Mouse (Mus musculus): ENCODE measurements around the gene Olfr524. TPM values are rescaled to one million over a fixed set of nuclear protein-coding genes. Genes with fewer than 3 reads are reported as not detected.

Olfr524 gene
- polyA plus RNA-seq (2014; fragmentation: Illumina TruSeq; extraction: RNeasy Lipid Tissue Mini Kit (QIAGEN cat#74804); ENCODE audit: low read depth, low replicate concordance) = not detected

GRCm38 (mm10) chr7:140205864-140206263 lies at the start of gene Olfr524:
Gene Olfr524 (minus strand): TSS chr7:140205964.

GRCm38 (mm10) chr7:140247216-140247615 lies 41.5 kb upstream of the Olfr524 start, which contains the start of gene 5830411N06Rik:
Gene 5830411N06Rik (plus strand): TSS chr7:140247284.

GRCm38 (mm10) chr7:140217967-140218366 lies 12.2 kb upstream of the Olfr524 start, which contains the start of gene Cd163l1:
Gene Cd163l1 (plus strand): TSS chr7:140218267.

GRCm38 (mm10) chr7:140172936-140173335 lies 32.8 kb downstream of the Olfr524 start, which contains the start of gene Olfr523:
Gene Olfr523 (plus strand): TSS chr7:140173217.

GRCm38 (mm10) chr7:140164664-140165063 lies 41.1 kb downstream of the Olfr524 start, which contains the start of gene Olfr522:
Gene Olfr522 (minus strand): TSS chr7:140164764.

GRCm38 (mm10) chr7:140154218-140154927 lies 51.4 kb downstream of the Olfr524 start, which contains the start of gene Sprn:
Gene Sprn (minus strand): TSS chr7:140154877.

Other genes starting within 250 kb of the Olfr524 start
- 12.0 TPM for gene 6430531B16Rik, start 227.2 kb downstream of the Olfr524 start, polyA plus RNA-seq (2014; fragmentation: Illumina TruSeq; extraction: RNeasy Lipid Tissue Mini Kit (QIAGEN cat#74804); ENCODE audit: low read depth, low replicate concordance)
- gene Adam8, start 213.4 kb downstream of the Olfr524 start, polyA plus RNA-seq (2014; fragmentation: Illumina TruSeq; extraction: RNeasy Lipid Tissue Mini Kit (QIAGEN cat#74804); ENCODE audit: low read depth, low replicate concordance) = 0.56 TPM
- 23.5 TPM for gene Zfp511, start 169.6 kb downstream of the Olfr524 start, polyA plus RNA-seq (2014; fragmentation: Illumina TruSeq; extraction: RNeasy Lipid Tissue Mini Kit (QIAGEN cat#74804); ENCODE audit: low read depth, low replicate concordance)
- gene Tubgcp2, start 169.3 kb downstream of the Olfr524 start, polyA plus RNA-seq (2014; fragmentation: Illumina TruSeq; extraction: RNeasy Lipid Tissue Mini Kit (QIAGEN cat#74804); ENCODE audit: low read depth, low replicate concordance) = 55.8 TPM
- gene Msx3, start 156.9 kb downstream of the Olfr524 start, polyA plus RNA-seq (2014; fragmentation: Illumina TruSeq; extraction: RNeasy Lipid Tissue Mini Kit (QIAGEN cat#74804); ENCODE audit: low read depth, low replicate concordance) = not detected
- gene Caly, start 123.4 kb downstream of the Olfr524 start, polyA plus RNA-seq (2014; fragmentation: Illumina TruSeq; extraction: RNeasy Lipid Tissue Mini Kit (QIAGEN cat#74804); ENCODE audit: low read depth, low replicate concordance) = not detected
- not detected for gene Prap1, start 112.6 kb downstream of the Olfr524 start, polyA plus RNA-seq (2014; fragmentation: Illumina TruSeq; extraction: RNeasy Lipid Tissue Mini Kit (QIAGEN cat#74804); ENCODE audit: low read depth, low replicate concordance)
- gene Fuom, start 103.5 kb downstream of the Olfr524 start, polyA plus RNA-seq (2014; fragmentation: Illumina TruSeq; extraction: RNeasy Lipid Tissue Mini Kit (QIAGEN cat#74804); ENCODE audit: low read depth, low replicate concordance) = 0.53 TPM
- 1.2 TPM for gene Paox, start 90.2 kb downstream of the Olfr524 start, polyA plus RNA-seq (2014; fragmentation: Illumina TruSeq; extraction: RNeasy Lipid Tissue Mini Kit (QIAGEN cat#74804); ENCODE audit: low read depth, low replicate concordance)
- gene Echs1, start 89.5 kb downstream of the Olfr524 start, polyA plus RNA-seq (2014; fragmentation: Illumina TruSeq; extraction: RNeasy Lipid Tissue Mini Kit (QIAGEN cat#74804); ENCODE audit: low read depth, low replicate concordance) = 14.5 TPM
- 3.1 TPM for gene Mtg1, start 68.4 kb downstream of the Olfr524 start, polyA plus RNA-seq (2014; fragmentation: Illumina TruSeq; extraction: RNeasy Lipid Tissue Mini Kit (QIAGEN cat#74804); ENCODE audit: low read depth, low replicate concordance)
- gene Sprn, start 51.1 kb downstream of the Olfr524 start, polyA plus RNA-seq (2014; fragmentation: Illumina TruSeq; extraction: RNeasy Lipid Tissue Mini Kit (QIAGEN cat#74804); ENCODE audit: low read depth, low replicate concordance) = 0.15 TPM
- gene Olfr522, start 41.2 kb downstream of the Olfr524 start, polyA plus RNA-seq (2014; fragmentation: Illumina TruSeq; extraction: RNeasy Lipid Tissue Mini Kit (QIAGEN cat#74804); ENCODE audit: low read depth, low replicate concordance) = not detected
- gene Olfr523, start 32.7 kb downstream of the Olfr524 start, polyA plus RNA-seq (2014; fragmentation: Illumina TruSeq; extraction: RNeasy Lipid Tissue Mini Kit (QIAGEN cat#74804); ENCODE audit: low read depth, low replicate concordance) = not detected
- gene Cd163l1, start 12.3 kb upstream of the Olfr524 start, polyA plus RNA-seq (2014; fragmentation: Illumina TruSeq; extraction: RNeasy Lipid Tissue Mini Kit (QIAGEN cat#74804); ENCODE audit: low read depth, low replicate concordance) = not detected
- not detected for gene 5830411N06Rik, start 41.3 kb upstream of the Olfr524 start, polyA plus RNA-seq (2014; fragmentation: Illumina TruSeq; extraction: RNeasy Lipid Tissue Mini Kit (QIAGEN cat#74804); ENCODE audit: low read depth, low replicate concordance)
- not detected for gene Olfr525, start 114.9 kb upstream of the Olfr524 start, polyA plus RNA-seq (2014; fragmentation: Illumina TruSeq; extraction: RNeasy Lipid Tissue Mini Kit (QIAGEN cat#74804); ENCODE audit: low read depth, low replicate concordance)
- not detected for gene Olfr527, start 128.1 kb upstream of the Olfr524 start, polyA plus RNA-seq (2014; fragmentation: Illumina TruSeq; extraction: RNeasy Lipid Tissue Mini Kit (QIAGEN cat#74804); ENCODE audit: low read depth, low replicate concordance)
- gene Olfr60, start 155.7 kb upstream of the Olfr524 start, polyA plus RNA-seq (2014; fragmentation: Illumina TruSeq; extraction: RNeasy Lipid Tissue Mini Kit (QIAGEN cat#74804); ENCODE audit: low read depth, low replicate concordance) = not detected
- gene Olfr530, start 170.4 kb upstream of the Olfr524 start, polyA plus RNA-seq (2014; fragmentation: Illumina TruSeq; extraction: RNeasy Lipid Tissue Mini Kit (QIAGEN cat#74804); ENCODE audit: low read depth, low replicate concordance) = not detected
- not detected for gene Olfr531, start 197.0 kb upstream of the Olfr524 start, polyA plus RNA-seq (2014; fragmentation: Illumina TruSeq; extraction: RNeasy Lipid Tissue Mini Kit (QIAGEN cat#74804); ENCODE audit: low read depth, low replicate concordance)
- not detected for gene Olfr532, start 215.7 kb upstream of the Olfr524 start, polyA plus RNA-seq (2014; fragmentation: Illumina TruSeq; extraction: RNeasy Lipid Tissue Mini Kit (QIAGEN cat#74804); ENCODE audit: low read depth, low replicate concordance)